In genomic region chr2:29716691-29717090, GRCm38 (mm10) we compare ENCODE assay signal across 10 mouse cellular contexts. TPM values are rescaled to one million over a fixed set of nuclear protein-coding genes. Genes with fewer than 3 reads are reported as not detected.
DNase-seq lines count a peak whose midpoint lies in the region; ATAC-seq lines count a peak whose summit lies in the region.
"Had no signal": no experiment of that assay in that cellular context is flagged by ENCODE, and none has a peak within 500 bp of the region (broad histone marks: within the 10 kb centered on the region; RNA-seq: fewer than 3 reads in every experiment).

No protein-coding gene starts in this region.

- no peak overlapping the region for H3K4me3 ChIP-seq in lung, embryonic 16.5 days (ENCODE audit: low read length)

- H3K4me1 ChIP-seq in lung, embryonic 16.5 days (replicated peaks; ENCODE audit: control insufficient read depth, insufficient read depth, low read length): peaks cover 15% of the 10 kb centered on the region

- peaks cover 5% of the 10 kb centered on the region; the same call in 1 of the 2 replicates for H3K36me3 ChIP-seq in lung, embryonic 16.5 days (ENCODE audit: control insufficient read depth, insufficient read depth, low read length)

- DNase-seq in frontal cortex, postnatal 36 days (ENCODE audit: low spot score in 2 of 2): peak; percentile 17 to 53
- no peak for DNase-seq in frontal cortex, postnatal 25 days (ENCODE audit: low spot score in 2 of 2)
- DNase-seq in forelimb bud, embryonic 11.5 days (ENCODE audit: low read depth, low spot score): peak; percentile 53
- peak; percentile 67 for DNase-seq in kidney, adult 18-20 months
- DNase-seq in thymus, postnatal 0 days (ENCODE audit: low spot score): no peak
- DNase-seq in thymus, postnatal 36 days: no peak
- no peak for DNase-seq in frontal cortex, postnatal 10 days (ENCODE audit: low spot score in 2 of 2)

- H3K9me3 ChIP-seq in lung, embryonic 16.5 days (ENCODE audit: control insufficient read depth, low read length): no peaks in the 10 kb centered on the region

- H3K9ac ChIP-seq in lung, embryonic 16.5 days (ENCODE audit: low read length): peak overlapping the region; percentile 9; the same call in 1 of the 2 replicates

- peak overlapping the region; percentile 10; the same call in 1 of the 2 replicates for H3K4me2 ChIP-seq in lung, embryonic 16.5 days (ENCODE audit: low read depth, low read length)

- peak overlapping the region; percentile 90 for H3K27ac ChIP-seq in lung, embryonic 16.5 days (ENCODE audit: low read length)

- peak; percentile 95 for ATAC-seq in lung, embryonic 16.5 days (ENCODE audit: low read depth)

- H3K27me3 ChIP-seq in lung, embryonic 16.5 days (ENCODE audit: control insufficient read depth, insufficient read depth, low read depth, low read length): no peaks in the 10 kb centered on the region
- H3K27me3 ChIP-seq: CH12.LX had no signal

- WGBS in lung, embryonic 16.5 days: 5% methylated on average over 6 of the region's 6 CpGs

RNA-seq across cellular contexts. Expression of gene Gm13420, which starts 34.8 kb away (rescaled TPM):
- polyA plus RNA-seq in lung, embryonic 16.5 days (2015; fragmentation: Nextera tagmentation; extraction: Ambion mirVana): 0.45 and 1.9 TPM in 2 replicates
- polyA plus RNA-seq in thymus, postnatal 0 days (2015; fragmentation: Nextera tagmentation; extraction: Ambion mirVana): 0.19 TPM in 1 of 2 replicates, not detected in the other

RNA-seq across cellular contexts. Expression of gene Gm13547, which starts 42.4 kb away (rescaled TPM):
- polyA plus RNA-seq in lung, embryonic 16.5 days (2015; fragmentation: Nextera tagmentation; extraction: Ambion mirVana): not detected in 2 replicates
- polyA plus RNA-seq in thymus, postnatal 0 days (2015; fragmentation: Nextera tagmentation; extraction: Ambion mirVana): not detected in 2 replicates
- polyA plus RNA-seq: spleen, adult 2 months had no signal

Comparison
In these comparisons a context has a peak if more than half of its experiments do, and no peak if none do; other contexts are left out.
1. DNase-seq: peak in frontal cortex, postnatal 36 days (2 of 2), forelimb bud, embryonic 11.5 days (single experiment) and kidney, adult 18-20 months (single experiment); none in frontal cortex, postnatal 25 days (0 of 2), thymus, postnatal 0 days (single experiment), thymus, postnatal 36 days (0 of 2) and frontal cortex, postnatal 10 days (0 of 2).